8 mouse cellular contexts compared by ENCODE assay signal in genomic region chr5:142362894-142363293, GRCm38 (mm10). TPM values are rescaled to one million over a fixed set of nuclear protein-coding genes. Genes with fewer than 3 reads are reported as not detected.
A peak's percentile ranks its signal among the peaks of the same experiment; 100 is the strongest.
DNase-seq lines count a peak whose midpoint lies in the region; ATAC-seq lines count a peak whose summit lies in the region.
"Had no signal": no experiment of that assay in that cellular context is flagged by ENCODE, and none has a peak within 500 bp of the region (broad histone marks: within the 10 kb centered on the region; RNA-seq: fewer than 3 reads in every experiment).

No protein-coding gene starts in this region.

- H3K4me3 ChIP-seq in heart, embryonic 10.5 days: no peak overlapping the region
- no peak overlapping the region for H3K4me3 ChIP-seq in neural tube, embryonic 15.5 days (replicated peaks)
- H3K4me3 ChIP-seq: gastrocnemius, adult 2 months had no signal

- H3K4me1 ChIP-seq in heart, embryonic 10.5 days: peaks cover 15% of the 10 kb centered on the region
- peaks cover 14% of the 10 kb centered on the region for H3K4me1 ChIP-seq in neural tube, embryonic 15.5 days

- no peaks in the 10 kb centered on the region for H3K36me3 ChIP-seq in heart, embryonic 10.5 days
- H3K36me3 ChIP-seq in neural tube, embryonic 15.5 days: no peaks in the 10 kb centered on the region

- 81% methylated on average over 3 of the region's 3 CpGs for WGBS in heart, embryonic 10.5 days
- WGBS in neural tube, embryonic 15.5 days: 67% methylated on average over 3 of the region's 3 CpGs

- DNase-seq in heart, postnatal 4 days: peak; percentile 73
- DNase-seq in heart, embryonic 10.5 days (ENCODE audit: low spot score): no peak
- DNase-seq in 3T3-L1 (ENCODE audit: low read depth, low spot score) (peak; percentile 50), adipocyte (ENCODE audit: low spot score) (peak; percentile 67)
- DNase-seq in kidney, postnatal 10 days: peak; percentile 44
- DNase-seq in thymus, postnatal 25 days: no peak
- DNase-seq: gastrocnemius, adult 2 months had no signal

- no peak overlapping the region for H3K27ac ChIP-seq in heart, embryonic 10.5 days
- H3K27ac ChIP-seq in neural tube, embryonic 15.5 days (replicated peaks): no peak overlapping the region
- H3K27ac ChIP-seq: gastrocnemius, adult 2 months had no signal

- no peaks in the 10 kb centered on the region for H3K27me3 ChIP-seq in heart, embryonic 10.5 days (ENCODE audit: insufficient read depth, poor library complexity, severe bottlenecking)
- no peaks in the 10 kb centered on the region for H3K27me3 ChIP-seq in neural tube, embryonic 15.5 days (replicated peaks)

- H3K4me2 ChIP-seq in neural tube, embryonic 15.5 days: no peak overlapping the region

- no peak for ATAC-seq in neural tube, embryonic 15.5 days (ENCODE audit: low FRiP score)

- H3K9me3 ChIP-seq in heart, embryonic 10.5 days: no peaks in the 10 kb centered on the region
- no peaks in the 10 kb centered on the region for H3K9me3 ChIP-seq in neural tube, embryonic 15.5 days (replicated peaks)

- H3K9ac ChIP-seq in neural tube, embryonic 15.5 days (replicated peaks): no peak overlapping the region

RNA-seq across cellular contexts. Expression of gene Foxk1, which starts 38.4 kb away (rescaled TPM):
- 10 to 100 TPM; 18.2 to 19.0 TPM for total RNA-seq in heart, postnatal 4 days (2021)
- polyA plus RNA-seq in heart, embryonic 10.5 days (2016; fragmentation: Nextera tagmentation; extraction: Ambion mirVana): 3.3 and 4.5 TPM in 2 replicates
- polyA plus RNA-seq in neural tube, embryonic 15.5 days (2015; fragmentation: Nextera tagmentation; extraction: Ambion mirVana): 4.8 and 6.0 TPM in 2 replicates

Comparison
In these comparisons a context has a peak if more than half of its experiments do, and no peak if none do; other contexts are left out.
1. DNase-seq: peak in heart, postnatal 4 days (single experiment), 3T3-L1 (single experiment), adipocyte (single experiment) and kidney, postnatal 10 days (single experiment); none in heart, embryonic 10.5 days (single experiment) and thymus, postnatal 25 days (single experiment).